Mouse (Mus musculus): ENCODE measurements at regions not wholly inside any gene's neighbourhood (a gene's known extent, or its start where the extent isn't known, plus 50 kb on each side); places are given as distances from the start of the nearest gene placed in this dataset.
"Not testable (repeated sequence)": the region's sequence is repeated elsewhere in the genome, so short reads cannot be mapped to it uniquely, and the experiment has no call there.

- H3K27ac ChIP-seq (ENCODE audit: insufficient read depth, low read length) = no peak overlapping the region
These were observed 335.9 kb upstream of the Clnk start for GRCm38 (mm10) chr5:39212550-39212949.

GRCm38 (mm10) chr5:39198856-39199255, 322.2 kb upstream of the Clnk start:
- TF ChIP-seq CTCF (IDR thresholded peaks at IDR 0.05; ENCODE audit: extremely low read depth, insufficient read depth, low read length) = no peak
- no peak for TF ChIP-seq POLR2A (IDR thresholded peaks at IDR 0.05; ENCODE audit: extremely low read depth, insufficient read depth, low read length)
- Histone ChIP-seq H3K4me3 (ENCODE audit: insufficient read depth, low read length) (no peak overlapping the region), H3K4me1 (ENCODE audit: control insufficient read depth, insufficient read depth, low read length) (no peaks in the 10 kb centered on the region), H3K27ac (ENCODE audit: insufficient read depth, low read length) (no peak overlapping the region)

More at GRCm38 (mm10) chr5:39212550-39212949, 335.9 kb upstream of the Clnk start:
- Histone ChIP-seq H3K4me1 (ENCODE audit: control insufficient read depth, insufficient read depth, low read length) (peaks cover 2% of the 10 kb centered on the region), H3K4me3 (ENCODE audit: insufficient read depth, low read length) (no peak overlapping the region)
- no peak for TF ChIP-seq POLR2A (IDR thresholded peaks at IDR 0.05; ENCODE audit: extremely low read depth, insufficient read depth, low read length)
- TF ChIP-seq CTCF (IDR thresholded peaks at IDR 0.05; ENCODE audit: extremely low read depth, insufficient read depth, low read length) = no peak

- H3K27ac ChIP-seq (ENCODE audit: insufficient read depth, low read length); H3K4me3 ChIP-seq (ENCODE audit: insufficient read depth, low read length); H3K4me1 ChIP-seq (ENCODE audit: control insufficient read depth, insufficient read depth, low read length): not testable (repeated sequence)
These were observed 314.5 kb upstream of the Clnk start for GRCm38 (mm10) chr5:39191153-39191552.

- Histone ChIP-seq H3K4me3 (ENCODE audit: insufficient read depth, low read length) (no peak overlapping the region), H3K27ac (ENCODE audit: insufficient read depth, low read length) (no peak overlapping the region), H3K4me1 (ENCODE audit: control insufficient read depth, insufficient read depth, low read length) (no peaks in the 10 kb centered on the region)
- TF ChIP-seq CTCF (IDR thresholded peaks at IDR 0.05; ENCODE audit: extremely low read depth, insufficient read depth, low read length) = no peak
- TF ChIP-seq POLR2A (IDR thresholded peaks at IDR 0.05; ENCODE audit: extremely low read depth, insufficient read depth, low read length) = no peak
These were observed 305.2 kb upstream of the Clnk start for GRCm38 (mm10) chr5:39181616-39182402.

- no peak overlapping the region for H3K27ac ChIP-seq (ENCODE audit: insufficient read depth, low read length)
These were observed 304.4 kb upstream of the Clnk start for GRCm38 (mm10) chr5:39181028-39181427.

GRCm38 (mm10) chr5:39177891-39178290, 301.3 kb upstream of the Clnk start:
- Histone ChIP-seq H3K4me3 (ENCODE audit: insufficient read depth, low read length) (no peak overlapping the region), H3K27ac (ENCODE audit: insufficient read depth, low read length) (no peak overlapping the region), H3K4me1 (ENCODE audit: control insufficient read depth, insufficient read depth, low read length) (no peaks in the 10 kb centered on the region)
- no peak for TF ChIP-seq POLR2A (IDR thresholded peaks at IDR 0.05; ENCODE audit: extremely low read depth, insufficient read depth, low read length)
- TF ChIP-seq CTCF (IDR thresholded peaks at IDR 0.05; ENCODE audit: extremely low read depth, insufficient read depth, low read length) = no peak

More at GRCm38 (mm10) chr5:39181028-39181427, 304.4 kb upstream of the Clnk start:
- no peaks in the 10 kb centered on the region for H3K4me1 ChIP-seq (ENCODE audit: control insufficient read depth, insufficient read depth, low read length)
- TF ChIP-seq CTCF (IDR thresholded peaks at IDR 0.05; ENCODE audit: extremely low read depth, insufficient read depth, low read length) (no peak), POLR2A (IDR thresholded peaks at IDR 0.05; ENCODE audit: extremely low read depth, insufficient read depth, low read length) (no peak)
- H3K4me3 ChIP-seq (ENCODE audit: insufficient read depth, low read length) = no peak overlapping the region

GRCm38 (mm10) chr5:39176906-39177305, 300.3 kb upstream of the Clnk start:
- TF ChIP-seq CTCF (IDR thresholded peaks at IDR 0.05; ENCODE audit: extremely low read depth, insufficient read depth, low read length) (no peak), POLR2A (IDR thresholded peaks at IDR 0.05; ENCODE audit: extremely low read depth, insufficient read depth, low read length) (no peak)
- H3K4me1 ChIP-seq (ENCODE audit: control insufficient read depth, insufficient read depth, low read length) = no peaks in the 10 kb centered on the region
- no peak overlapping the region for H3K27ac ChIP-seq (ENCODE audit: insufficient read depth, low read length)
- H3K4me3 ChIP-seq (ENCODE audit: insufficient read depth, low read length) = no peak overlapping the region

- Histone ChIP-seq H3K4me3 (ENCODE audit: insufficient read depth, low read length) (no peak overlapping the region), H3K4me1 (ENCODE audit: control insufficient read depth, insufficient read depth, low read length) (no peaks in the 10 kb centered on the region), H3K27ac (ENCODE audit: insufficient read depth, low read length) (no peak overlapping the region)
- TF ChIP-seq POLR2A (IDR thresholded peaks at IDR 0.05; ENCODE audit: extremely low read depth, insufficient read depth, low read length) (no peak), CTCF (IDR thresholded peaks at IDR 0.05; ENCODE audit: extremely low read depth, insufficient read depth, low read length) (no peak)
These were observed 296.9 kb upstream of the Clnk start for GRCm38 (mm10) chr5:39173491-39173890.

- Histone ChIP-seq H3K4me3 (ENCODE audit: insufficient read depth, low read length) (no peak overlapping the region), H3K27ac (ENCODE audit: insufficient read depth, low read length) (no peak overlapping the region), H3K4me1 (ENCODE audit: control insufficient read depth, insufficient read depth, low read length) (no peaks in the 10 kb centered on the region)
- TF ChIP-seq POLR2A (IDR thresholded peaks at IDR 0.05; ENCODE audit: extremely low read depth, insufficient read depth, low read length) = no peak
- no peak for TF ChIP-seq CTCF (IDR thresholded peaks at IDR 0.05; ENCODE audit: extremely low read depth, insufficient read depth, low read length)
These were observed 283.0 kb upstream of the Clnk start for GRCm38 (mm10) chr5:39159651-39160050.

- no peak overlapping the region for H3K4me3 ChIP-seq (ENCODE audit: insufficient read depth, low read length)
- no peaks in the 10 kb centered on the region for H3K4me1 ChIP-seq (ENCODE audit: control insufficient read depth, insufficient read depth, low read length)
- no peak overlapping the region for H3K27ac ChIP-seq (ENCODE audit: insufficient read depth, low read length)
- no peak for TF ChIP-seq CTCF (IDR thresholded peaks at IDR 0.05; ENCODE audit: extremely low read depth, insufficient read depth, low read length)
- no peak for TF ChIP-seq POLR2A (IDR thresholded peaks at IDR 0.05; ENCODE audit: extremely low read depth, insufficient read depth, low read length)
These were observed 279.2 kb upstream of the Clnk start for GRCm38 (mm10) chr5:39155763-39156162.

Data from cortical plate, adult 2 months (tissue).